Mouse (Mus musculus) liver, embryonic 14 days (tissue): Measurements from ENCODE around the gene Shroom2. TPM values are rescaled to one million over a fixed set of nuclear protein-coding genes. Genes with fewer than 3 reads are reported as not detected.

Source experiments
- polyA plus RNA-seq: library from polyadenylated mRNA; depleted of rRNA; stranded (reverse); fragments of >200 nt; gene quantifications from 2 replicates; pipeline ENCODE4 v1.2.3, GENCODE M21; 2012; rRNA removed

The Shroom2 gene
- 1.1 TPM in 2 replicates for polyA plus RNA-seq

DNA sequence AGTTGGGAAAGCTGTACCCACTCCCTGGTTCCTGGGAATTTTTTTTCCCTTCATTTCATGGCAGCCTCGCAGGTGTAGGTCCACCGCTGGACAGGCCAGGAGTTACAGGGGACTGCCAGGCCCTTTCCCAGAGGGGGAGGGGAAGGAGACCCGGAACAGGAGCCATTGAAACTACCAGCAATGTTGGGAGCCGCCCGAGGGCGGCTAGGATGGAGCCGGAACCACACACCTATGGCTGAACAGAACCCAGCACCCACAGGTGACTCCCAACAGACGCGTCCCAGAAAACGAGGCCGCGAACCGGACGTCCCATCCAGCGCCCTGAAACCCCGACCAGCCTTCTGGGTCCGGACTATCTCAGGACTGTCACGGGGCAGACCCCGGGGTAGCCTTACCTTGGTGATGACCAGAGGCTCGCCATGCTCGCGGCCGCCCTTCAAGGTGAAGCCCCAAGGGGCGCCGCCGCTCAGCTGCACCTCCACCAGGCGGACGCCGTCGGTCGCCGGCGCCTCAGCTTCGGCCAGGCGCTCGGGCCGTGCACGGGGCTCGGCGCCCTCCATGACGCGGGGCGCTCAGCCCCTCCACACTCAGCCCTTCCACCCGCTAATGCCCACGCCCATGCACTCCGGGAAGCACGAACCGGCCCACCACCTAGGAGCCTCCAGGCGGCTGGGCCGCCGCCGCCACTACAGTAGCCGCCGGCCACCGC is at the start of gene Shroom2:
TSS of gene Shroom2 (minus strand) at position 575 of the 709 bp plus-strand sequence.

DNA sequence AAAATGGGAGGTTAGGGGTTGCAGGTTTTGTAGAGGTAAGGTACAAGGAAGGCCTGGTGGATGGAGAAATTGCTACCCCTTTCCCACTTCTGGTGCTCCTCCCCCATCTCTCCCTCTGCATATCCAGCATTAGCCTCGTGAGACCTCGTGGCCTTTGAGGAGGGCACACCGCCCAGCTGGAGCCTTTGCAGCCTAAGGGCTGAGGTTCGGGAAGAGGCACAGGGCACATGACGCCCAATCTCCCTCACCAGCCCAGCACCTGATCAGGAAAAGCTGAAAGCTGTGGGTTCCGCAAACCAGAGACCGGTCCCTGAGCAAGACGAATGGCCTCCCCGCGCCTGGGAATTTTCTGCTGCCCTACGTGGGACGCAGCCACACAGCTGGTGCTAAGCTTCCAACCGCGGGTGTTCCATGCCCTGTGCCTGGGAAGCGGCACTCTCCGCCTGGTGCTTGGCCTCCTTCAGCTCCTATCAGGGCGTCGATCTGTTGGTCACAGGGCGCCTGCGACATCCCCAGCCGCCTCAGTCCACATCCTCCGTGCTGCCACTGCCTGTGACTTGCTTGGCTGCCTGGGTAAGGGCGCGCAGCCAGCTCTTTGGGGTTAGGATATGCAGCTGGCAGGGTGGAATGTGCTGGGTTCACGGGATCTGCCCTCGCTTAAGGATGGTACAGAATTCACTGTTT is 12.6 kb upstream of the Shroom2 start, which contains the start of gene Gpr143:
TSS of gene Gpr143 (plus strand) at position 202 of the 684 bp plus-strand sequence.

DNA sequence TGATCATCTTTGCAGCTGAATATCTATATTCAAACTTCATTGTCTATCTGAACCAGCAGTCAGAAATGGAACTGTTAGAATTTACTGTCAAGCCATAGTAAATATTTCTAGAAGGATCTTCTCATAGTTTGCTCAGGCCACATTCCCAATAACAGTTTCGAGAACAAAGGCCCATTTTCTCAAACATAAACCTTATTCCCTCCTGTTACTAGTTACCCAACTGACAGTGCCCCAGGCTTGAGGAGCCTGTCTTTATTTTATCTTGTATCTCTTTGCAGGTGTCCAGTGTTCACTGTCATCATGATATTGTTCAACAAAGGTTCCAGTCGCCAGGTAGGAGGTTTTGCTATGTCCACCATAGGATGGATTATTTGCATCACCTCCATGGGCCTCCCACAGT is 206.2 kb downstream of the Shroom2 start, which contains the start of gene Cldn34a:
TSS of gene Cldn34a (plus strand) at position 301 of the 400 bp plus-strand sequence.

Other genes starting within 250 kb of the Shroom2 start
- gene Cldn34a, start 206.1 kb downstream of the Shroom2 start, polyA plus RNA-seq, result not detected in 2 replicates
- 0.03 TPM in 2 replicates for gene Gpr143, start 12.5 kb upstream of the Shroom2 start, polyA plus RNA-seq
- gene Usp51, start 237.0 kb upstream of the Shroom2 start, polyA plus RNA-seq, result 0.19 and 0.22 TPM in 2 replicates